10 mouse cellular contexts compared by ENCODE assay signal in the genomic region with DNA sequence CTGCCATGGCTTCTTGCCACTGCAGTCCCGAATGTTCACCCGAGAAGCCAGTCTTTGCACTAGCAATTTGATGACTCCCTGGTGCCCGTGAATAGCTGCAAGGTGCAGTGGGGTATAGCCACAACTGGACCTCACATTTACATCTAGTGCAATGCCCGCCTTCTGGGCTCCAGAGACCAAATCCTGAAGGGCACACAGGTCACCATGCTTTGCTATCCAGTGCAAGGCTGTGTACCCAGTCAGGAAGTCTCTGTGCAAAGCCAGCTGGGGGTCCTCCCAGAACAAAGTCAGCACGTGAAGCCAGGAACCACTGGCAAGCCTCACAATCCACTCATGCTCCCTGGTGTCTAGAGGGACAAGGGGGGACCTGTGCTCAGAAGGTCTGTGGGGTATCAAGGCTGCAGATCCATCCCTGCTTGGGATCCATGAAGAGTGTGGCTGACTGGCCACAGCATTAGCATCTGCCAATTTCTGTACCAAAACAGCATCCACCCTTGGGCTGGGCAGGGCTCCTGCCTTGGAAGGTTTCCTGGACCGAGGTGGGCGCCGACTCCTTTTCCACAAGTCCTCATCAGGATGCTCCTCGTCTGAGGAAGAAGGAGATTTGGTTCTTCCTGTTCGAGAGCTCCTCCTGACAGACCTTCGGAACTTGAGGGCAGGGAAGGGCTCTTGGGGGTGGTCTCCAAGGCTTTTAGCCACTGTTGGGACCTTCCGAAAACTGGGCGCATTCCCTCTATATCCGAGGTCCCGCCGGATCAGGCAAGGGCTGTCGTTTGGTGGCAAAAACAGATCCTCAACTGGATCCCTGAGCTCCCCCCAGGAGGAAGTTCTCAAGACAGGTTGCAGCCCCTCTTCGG. TPM values are rescaled to one million over a fixed set of nuclear protein-coding genes. Genes with fewer than 3 reads are reported as not detected.
DNase-seq lines count a peak whose midpoint lies in the region; ATAC-seq lines count a peak whose summit lies in the region.
"Had no signal": no experiment of that assay in that cellular context is flagged by ENCODE, and none has a peak within 500 bp of the region (broad histone marks: within the 10 kb centered on the region; RNA-seq: fewer than 3 reads in every experiment).

No protein-coding gene starts in this region.

- no peak for DNase-seq in kidney, postnatal 10 days
- DNase-seq in frontal cortex, postnatal 36 days (ENCODE audit: low spot score in 2 of 2) = no peak
- no peak for DNase-seq in gastrocnemius, postnatal 10 days

- WGBS in kidney, embryonic 16.5 days = 44% methylated on average over 18 of the region's 18 CpGs
- 40% methylated on average over 18 of the region's 18 CpGs for WGBS in embryonic facial prominence, embryonic 12.5 days
- WGBS in forebrain, embryonic 15.5 days = 39% methylated on average over 18 of the region's 18 CpGs
- 40% methylated on average over 18 of the region's 18 CpGs for WGBS in midbrain, embryonic 12.5 days

- peak overlapping the region; percentile 94 for H3K4me2 ChIP-seq in kidney, embryonic 16.5 days (replicated peaks; ENCODE audit: low read depth, low read length)
- H3K4me2 ChIP-seq in embryonic facial prominence, embryonic 12.5 days (replicated peaks) = peak overlapping the region; percentile 97; the same call in 1 of the 2 replicates
- H3K4me2 ChIP-seq in forebrain, embryonic 15.5 days (replicated peaks) = no peak overlapping the region
- no peak overlapping the region for H3K4me2 ChIP-seq in midbrain, embryonic 12.5 days (replicated peaks)

- peaks cover 36% of the 10 kb centered on the region for H3K4me1 ChIP-seq in kidney, embryonic 16.5 days (ENCODE audit: insufficient read depth, low read length)
- H3K4me1 ChIP-seq in embryonic facial prominence, embryonic 12.5 days = peaks cover 17% of the 10 kb centered on the region
- peaks cover 23% of the 10 kb centered on the region for H3K4me1 ChIP-seq in forebrain, embryonic 15.5 days
- H3K4me1 ChIP-seq in midbrain, embryonic 12.5 days = peaks cover 22% of the 10 kb centered on the region

- H3K27me3 ChIP-seq in kidney, embryonic 16.5 days (ENCODE audit: insufficient read depth, low read length) = peaks cover 39% of the 10 kb centered on the region
- peaks cover 59% of the 10 kb centered on the region for H3K27me3 ChIP-seq in embryonic facial prominence, embryonic 12.5 days
- H3K27me3 ChIP-seq in forebrain, embryonic 15.5 days = peaks cover 53% of the 10 kb centered on the region
- peaks cover 66% of the 10 kb centered on the region for H3K27me3 ChIP-seq in midbrain, embryonic 12.5 days
- H3K27me3 ChIP-seq: Patski had no signal

- no peaks in the 10 kb centered on the region for H3K9me3 ChIP-seq in kidney, embryonic 16.5 days (ENCODE audit: low read length)
- no peaks in the 10 kb centered on the region for H3K9me3 ChIP-seq in embryonic facial prominence, embryonic 12.5 days
- no peaks in the 10 kb centered on the region for H3K9me3 ChIP-seq in forebrain, embryonic 15.5 days
- no peaks in the 10 kb centered on the region for H3K9me3 ChIP-seq in midbrain, embryonic 12.5 days

- no peak overlapping the region for H3K9ac ChIP-seq in kidney, embryonic 16.5 days (replicated peaks; ENCODE audit: low read length)
- no peak overlapping the region for H3K9ac ChIP-seq in embryonic facial prominence, embryonic 12.5 days
- no peak overlapping the region for H3K9ac ChIP-seq in forebrain, embryonic 15.5 days (replicated peaks)
- H3K9ac ChIP-seq in midbrain, embryonic 12.5 days (replicated peaks) = no peak overlapping the region

- H3K4me3 ChIP-seq in kidney, embryonic 16.5 days (ENCODE audit: low read length) = peak overlapping the region; percentile 64
- H3K4me3 ChIP-seq in embryonic facial prominence, embryonic 12.5 days = no peak overlapping the region; the same call in 1 of the 2 replicates
- H3K4me3 ChIP-seq in forebrain, embryonic 15.5 days = peak overlapping the region; percentile 48; the same call in 1 of the 2 replicates
- H3K4me3 ChIP-seq in midbrain, embryonic 12.5 days = peak overlapping the region; percentile 44; the same call in 1 of the 2 replicates

- no peaks in the 10 kb centered on the region for H3K36me3 ChIP-seq in kidney, embryonic 16.5 days (ENCODE audit: insufficient read depth, low read length)
- H3K36me3 ChIP-seq in embryonic facial prominence, embryonic 12.5 days = no peaks in the 10 kb centered on the region
- H3K36me3 ChIP-seq in forebrain, embryonic 15.5 days = no peaks in the 10 kb centered on the region
- H3K36me3 ChIP-seq in midbrain, embryonic 12.5 days = no peaks in the 10 kb centered on the region

- H3K27ac ChIP-seq in kidney, embryonic 16.5 days (ENCODE audit: low read length) = no peak overlapping the region
- H3K27ac ChIP-seq in embryonic facial prominence, embryonic 12.5 days = no peak overlapping the region
- H3K27ac ChIP-seq in forebrain, embryonic 15.5 days (replicated peaks) = no peak overlapping the region
- H3K27ac ChIP-seq in midbrain, embryonic 12.5 days (replicated peaks) = no peak overlapping the region

- ATAC-seq in kidney, embryonic 16.5 days (ENCODE audit: low FRiP score, low TSS enrichment) = no peak
- ATAC-seq in embryonic facial prominence, embryonic 12.5 days (ENCODE audit: insufficient number of reproducible peaks, insufficient read depth, low FRiP score, low TSS enrichment) = no peak
- ATAC-seq in forebrain, embryonic 15.5 days (replicated peaks) = no peak
- no peak for ATAC-seq in midbrain, embryonic 12.5 days (ENCODE audit: low FRiP score, low read depth)
- ATAC-seq: Patski had no signal

RNA-seq across cellular contexts. Expression of gene Sowahb, which starts 1.8 kb away (rescaled TPM):
- polyA plus RNA-seq in kidney, embryonic 16.5 days (2015; fragmentation: Nextera tagmentation; extraction: Ambion mirVana) = 1.4 and 1.7 TPM in 2 replicates
- polyA plus RNA-seq in embryonic facial prominence, embryonic 12.5 days (2016; fragmentation: Nextera tagmentation; extraction: Ambion mirVana) = 0.47 and 0.59 TPM in 2 replicates
- 0.08 TPM in 1 of 2 replicates, not detected in the other for polyA plus RNA-seq in forebrain, embryonic 15.5 days (2015; fragmentation: Nextera tagmentation; extraction: Ambion mirVana)
- polyA plus RNA-seq in midbrain, embryonic 12.5 days (2016; fragmentation: Nextera tagmentation; extraction: Ambion mirVana) = 0.04 and 0.10 TPM in 2 replicates
- under 1 TPM in 1 of 2 experiments, not detected in 1; 0.07 TPM for total RNA-seq in gastrocnemius, postnatal 10 days (2021)
- total RNA-seq: granulocyte monocyte progenitor cell, adult 5-6 weeks had no signal
- polyA plus RNA-seq: testis, adult 2 months had no signal

RNA-seq across cellular contexts. Expression of gene Sept11, which starts 50.2 kb away (rescaled TPM):
- polyA plus RNA-seq in kidney, embryonic 16.5 days (2015; fragmentation: Nextera tagmentation; extraction: Ambion mirVana) = 216 and 232 TPM in 2 replicates
- polyA plus RNA-seq in embryonic facial prominence, embryonic 12.5 days (2016; fragmentation: Nextera tagmentation; extraction: Ambion mirVana) = 248 and 263 TPM in 2 replicates
- 174 and 180 TPM in 2 replicates for polyA plus RNA-seq in forebrain, embryonic 15.5 days (2015; fragmentation: Nextera tagmentation; extraction: Ambion mirVana)
- polyA plus RNA-seq in midbrain, embryonic 12.5 days (2016; fragmentation: Nextera tagmentation; extraction: Ambion mirVana) = 260 and 272 TPM in 2 replicates
- total RNA-seq in gastrocnemius, postnatal 10 days (2021) = 100 to 1,000 TPM; 161 to 185 TPM

Comparison
In these comparisons a context has a peak if more than half of its experiments do, and no peak if none do; other contexts are left out.
1. H3K4me2 ChIP-seq: peak in kidney, embryonic 16.5 days (single experiment) and embryonic facial prominence, embryonic 12.5 days (single experiment); none in forebrain, embryonic 15.5 days (single experiment) and midbrain, embryonic 12.5 days (single experiment).